Mouse (Mus musculus) left cerebral cortex, adult 2 months (tissue): Measurements from ENCODE around the gene Rpl38. TPM values are rescaled to one million over a fixed set of nuclear protein-coding genes. Genes with fewer than 3 reads are reported as not detected.

ENCODE experiments used
- DNase-seq, 2 experiments: peaks; one replicate each; pipeline ENCODE4 v3.0.0; 2021 to 2022; ENCODE audit warnings: low spot score in 2 of 2, mixed read lengths in 1 of 2; ENCODE audit errors: extremely low spot score in 1 of 2
- H3K27ac ChIP-seq: fragments of 200-600 bp; 2 replicates; pipeline ENCODE4 v1.8.1; 2022
- H3K4me3 ChIP-seq: fragments of 200-600 bp; 2 replicates; pipeline ENCODE4 v1.8.1; 2022
- CTCF ChIP-seq: fragments of 200-600 bp; IDR thresholded peaks from 2 replicates; pipeline ENCODE4 v1.8.1; 2022; ENCODE audit warnings: antibody characterized with exemption, mild to moderate bottlenecking, moderate library complexity
- intact Hi-C: fragments of 180-260 bp; cut with DNase I; formaldehyde crosslinking; loops from one replicate; pipeline ENCODE4 v1.15.1; 2025
- total RNA-seq, 2 experiments: library from RNA; stranded (reverse); gene quantifications; 2 replicates each; pipeline ENCODE4 v1.2.3; 2021

Rpl38 gene
- total RNA-seq, 2 experiments from 2014 or later = 817 to 866 TPM

- Histone ChIP-seq H3K27ac (no peak overlapping the region; the same call in 1 of the 2 replicates), H3K4me3 (no peak overlapping the region)
- DNase-seq = no peak
- intact Hi-C loops = no loop called here
- no peak for TF ChIP-seq CTCF
Observed at GRCm38 (mm10) chr11:114692601-114693000, 24.3 kb downstream of the Rpl38 start.

GRCm38 (mm10) chr11:114693456-114693855 lies 25.1 kb downstream of the Rpl38 start:
- no peak for TF ChIP-seq CTCF
- DNase-seq = no peak
- peak overlapping the region; percentile 44 for H3K27ac ChIP-seq

GRCm38 (mm10) chr11:114694451-114694850 lies 26.1 kb downstream of the Rpl38 start:
- intact Hi-C loops = no loop called here
- no peak for DNase-seq
- Histone ChIP-seq H3K4me3 (no peak overlapping the region), H3K27ac (no peak overlapping the region)
- TF ChIP-seq CTCF = no peak

More at GRCm38 (mm10) chr11:114693456-114693855, 25.1 kb downstream of the Rpl38 start:
- H3K4me3 ChIP-seq = no peak overlapping the region
- intact Hi-C loops = no loop called here

- no peak overlapping the region for H3K27ac ChIP-seq
- DNase-seq = no peak
- intact Hi-C loops = no loop called here
- no peak for TF ChIP-seq CTCF
- H3K4me3 ChIP-seq = no peak overlapping the region
Observed at GRCm38 (mm10) chr11:114698496-114698895, 30.2 kb downstream of the Rpl38 start.

- no peak for TF ChIP-seq CTCF
- intact Hi-C loops = no loop called here
- no peak overlapping the region for H3K27ac ChIP-seq
- no peak for DNase-seq
- no peak overlapping the region for H3K4me3 ChIP-seq
Observed at GRCm38 (mm10) chr11:114699511-114699910, 31.2 kb downstream of the Rpl38 start.

GRCm38 (mm10) chr11:114702311-114702995 lies 34.1 kb downstream of the Rpl38 start:
- TF ChIP-seq CTCF = no peak
- Histone ChIP-seq H3K4me3 (no peak overlapping the region), H3K27ac (no peak overlapping the region)
- intact Hi-C loops = no loop called here
- DNase-seq = no peak

- intact Hi-C loops = no loop called here
- no peak overlapping the region for H3K4me3 ChIP-seq
- peak overlapping the region; percentile 70 for H3K27ac ChIP-seq
- TF ChIP-seq CTCF = no peak
- DNase-seq = no peak
Observed at GRCm38 (mm10) chr11:114702996-114703361, 34.7 kb downstream of the Rpl38 start.

- peak overlapping the region; percentile 70 for H3K27ac ChIP-seq
- no peak overlapping the region for H3K4me3 ChIP-seq
- DNase-seq = peak; percentile 40 to 65
- intact Hi-C loops = no loop called here
- no peak for TF ChIP-seq CTCF
Observed at GRCm38 (mm10) chr11:114704071-114704913, 36.0 kb downstream of the Rpl38 start.

GRCm38 (mm10) chr11:114706358-114706757 lies 38.0 kb downstream of the Rpl38 start:
- DNase-seq = no peak
- intact Hi-C loops = no loop called here
- Histone ChIP-seq H3K4me3 (no peak overlapping the region), H3K27ac (no peak overlapping the region)
- no peak for TF ChIP-seq CTCF

GRCm38 (mm10) chr11:114711393-114711792 lies 43.1 kb downstream of the Rpl38 start:
- TF ChIP-seq CTCF = no peak
- DNase-seq = no peak
- intact Hi-C loops = no loop called here
- H3K27ac ChIP-seq = no peak overlapping the region
- no peak overlapping the region for H3K4me3 ChIP-seq

- TF ChIP-seq CTCF = no peak
- Histone ChIP-seq H3K4me3 (no peak overlapping the region), H3K27ac (no peak overlapping the region)
- intact Hi-C loops = no loop called here
- no peak for DNase-seq
Observed at GRCm38 (mm10) chr11:114711861-114712260, 43.5 kb downstream of the Rpl38 start.

GRCm38 (mm10) chr11:114714526-114714925 lies 46.2 kb downstream of the Rpl38 start:
- intact Hi-C loops = no loop called here
- H3K4me3 ChIP-seq = no peak overlapping the region
- TF ChIP-seq CTCF = no peak
- peak in 1 of 2 experiments; percentile 27 for DNase-seq
- H3K27ac ChIP-seq = no peak overlapping the region

GRCm38 (mm10) chr11:114715531-114715930 lies 47.2 kb downstream of the Rpl38 start:
- no peak for DNase-seq
- TF ChIP-seq CTCF = no peak
- intact Hi-C loops = no loop called here
- Histone ChIP-seq H3K27ac (no peak overlapping the region), H3K4me3 (no peak overlapping the region)
